Mouse (Mus musculus) liver, embryonic 14.5 days (tissue): ENCODE measurements around the gene Acoxl.

Experiments
- CTCF ChIP-seq: IDR thresholded peaks from 2 replicates; pipeline ENCODE4 v1.5.1; 2016; ENCODE audit warnings: antibody characterized with exemption, low read depth, control low read depth
- EP300 ChIP-seq: IDR thresholded peaks from 2 replicates; pipeline ENCODE4 v1.6.1; 2016; ENCODE audit warnings: antibody characterized with exemption, low read depth

- no peak for TF ChIP-seq CTCF
- TF ChIP-seq EP300: no peak
These were observed 275.9 kb downstream of the Acoxl start for GRCm38 (mm10) chr2:128114621-128115020.
